Mouse (Mus musculus) bone marrow macrophage, adult 2 months (primary cell): Measurements from ENCODE around the gene Hsd17b11.

Source experiments
- CTCF ChIP-seq: IDR thresholded peaks from 2 replicates; pipeline ENCODE4 v1.5.1; 2012; ENCODE audit warnings: low read depth, mild to moderate bottlenecking, low read length, moderate library complexity
- POLR2A ChIP-seq: IDR thresholded peaks from 2 replicates; pipeline ENCODE4 v1.6.1; 2012; ENCODE audit warnings: mild to moderate bottlenecking, low read depth, low read length, borderline replicate concordance

- TF ChIP-seq CTCF (no peak), POLR2A (no peak)
Measured at GRCm38 (mm10) chr5:104007801-104008200, 13.9 kb downstream of the Hsd17b11 start.
